Mouse (Mus musculus) heart, postnatal 0 days (tissue): ENCODE results near the gene Spryd4.

Experiments
- CTCF ChIP-seq: IDR thresholded peaks from 2 replicates; pipeline ENCODE4 v1.5.1; 2016; ENCODE audit warnings: antibody characterized with exemption, control low read depth, low read depth
- EP300 ChIP-seq: IDR thresholded peaks from 2 replicates; pipeline ENCODE4 v1.6.1; 2016; ENCODE audit warnings: antibody characterized with exemption, low read depth

- no peak for TF ChIP-seq CTCF
- no peak for TF ChIP-seq EP300
Measured at GRCm38 (mm10) chr10:128231697-128232419, 20.3 kb upstream of the Spryd4 start, which contains the start of gene Timeless.
